Mouse (Mus musculus) MEL (cell line): ENCODE results near the gene Ifnar1. TPM values are rescaled to one million over a fixed set of nuclear protein-coding genes. Genes with fewer than 3 reads are reported as not detected.
A peak's percentile ranks its signal among the peaks of the same experiment; 100 is the strongest.

ENCODE experiments used
- DNase-seq: peaks from one replicate; pipeline ENCODE4 v3.0.0; 2011; ENCODE audit warnings: low read depth, low spot score
- H3K27ac ChIP-seq: 2 replicates; pipeline ENCODE4 v1.5.1; 2012; ENCODE audit warnings: low read depth, mild to moderate bottlenecking, control low read depth, low read length, moderate library complexity; ENCODE audit not compliant: control insufficient read depth
- H3K27me3 ChIP-seq, 2 experiments: fragments of 150-350 bp in 1 of 2; sonication (generic) in 1 of 2; 2 replicates each; pipeline ENCODE4 v1.6.1; 2012; ENCODE audit warnings: low read length in 2 of 2, mild to moderate bottlenecking in 2 of 2, improper control_type of control experiment in 1 of 2, moderate library complexity in 1 of 2; ENCODE audit not compliant: insufficient read depth in 2 of 2, control insufficient read depth in 1 of 2
- H3K36me3 ChIP-seq, 2 experiments: 2 replicates each; pipeline ENCODE4 v1.6.1; 2012 to 2014; ENCODE audit warnings: low read length in 2 of 2, improper control_type of control experiment in 1 of 2, inconsistent platforms in 1 of 2, mild to moderate bottlenecking in 1 of 2; ENCODE audit not compliant: insufficient read depth in 2 of 2, control insufficient read depth in 1 of 2
- H3K4me1 ChIP-seq, 2 experiments: fragments of 150-350 bp in 1 of 2; sonication (generic) in 1 of 2; 2 replicates each; pipeline ENCODE4 v1.6.1; 2012; ENCODE audit warnings: low read length in 2 of 2, improper control_type of control experiment in 1 of 2, mild to moderate bottlenecking in 1 of 2; ENCODE audit not compliant: insufficient read depth in 2 of 2, control insufficient read depth in 1 of 2
- H3K4me3 ChIP-seq, 2 experiments: fragments of 150-350 bp in 1 of 2; sonication (generic) in 1 of 2; 2 replicates each; pipeline ENCODE4 v1.5.1; 2012; ENCODE audit warnings: low read depth in 2 of 2, low read length in 2 of 2, mild to moderate bottlenecking in 2 of 2, moderate library complexity in 2 of 2, control low read depth in 1 of 2, improper control_type of control experiment in 1 of 2; ENCODE audit not compliant: control insufficient read depth in 1 of 2, insufficient read depth in 1 of 2
- H3K79me2 ChIP-seq: 2 replicates; pipeline ENCODE4 v1.6.1; 2012; ENCODE audit warnings: mild to moderate bottlenecking, low read length, moderate library complexity; ENCODE audit not compliant: control insufficient read depth, poor library complexity, insufficient read depth
- H3K9ac ChIP-seq: 2 replicates; pipeline ENCODE4 v1.6.1; 2012; ENCODE audit warnings: low read depth, mild to moderate bottlenecking, control low read depth, low read length, moderate library complexity; ENCODE audit not compliant: control insufficient read depth, poor library complexity, severe bottlenecking
- H3K9me3 ChIP-seq: fragments of 150-350 bp; sonication (generic); replicated peaks from 2 replicates; pipeline ENCODE4 v1.6.1; 2012; ENCODE audit warnings: mild to moderate bottlenecking, low read length, improper control_type of control experiment, moderate library complexity; ENCODE audit not compliant: insufficient read depth
- CHD1 ChIP-seq: IDR thresholded peaks from 2 replicates; pipeline ENCODE4 v1.6.1; 2012; ENCODE audit warnings: low read depth, mild to moderate bottlenecking, inconsistent platforms, low read length, improper control_type of control experiment
- EP300 ChIP-seq, 2 experiments: IDR thresholded peaks; 2 replicates each; pipeline ENCODE4 v1.6.1; 2011; ENCODE audit warnings: improper control_type of control experiment in 2 of 2, low read length in 2 of 2, low read depth in 1 of 2, mild to moderate bottlenecking in 1 of 2
- HCFC1 ChIP-seq: IDR thresholded peaks from 2 replicates; pipeline ENCODE4 v1.6.1; 2012; ENCODE audit warnings: low read depth, mild to moderate bottlenecking, inconsistent platforms, low read length, improper control_type of control experiment, moderate library complexity
- JUND ChIP-seq: IDR thresholded peaks from 2 replicates; pipeline ENCODE4 v1.6.1; 2011; ENCODE audit warnings: low read depth, mild to moderate bottlenecking, improper control_type of control experiment, low read length
- KAT2A ChIP-seq: conservative IDR thresholded peaks from 2 replicates; pipeline ENCODE4 v1.6.1; 2012; ENCODE audit warnings: low read depth, low read length, improper control_type of control experiment, inconsistent platforms
- MAX ChIP-seq: IDR thresholded peaks from 2 replicates; pipeline ENCODE4 v1.6.1; 2011; ENCODE audit warnings: low read length, improper control_type of control experiment
- MAZ ChIP-seq: IDR thresholded peaks from 2 replicates; pipeline ENCODE4 v1.6.1; 2012; ENCODE audit warnings: low read depth, mild to moderate bottlenecking, inconsistent platforms, low read length, improper control_type of control experiment
- MXI1 ChIP-seq: IDR thresholded peaks from 2 replicates; pipeline ENCODE4 v1.6.1; 2011; ENCODE audit warnings: mild to moderate bottlenecking, low read depth, low read length, improper control_type of control experiment
- MYC ChIP-seq: IDR thresholded peaks from 2 replicates; pipeline ENCODE4 v1.6.1; 2011; ENCODE audit warnings: low read depth, mild to moderate bottlenecking, low read length, improper control_type of control experiment, moderate library complexity
- NELFE ChIP-seq: IDR thresholded peaks from 2 replicates; pipeline ENCODE4 v1.6.1; 2011; ENCODE audit warnings: low read depth, low read length, improper control_type of control experiment
- POLR2A ChIP-seq, 2 experiments: IDR thresholded peaks; 2 replicates each; pipeline ENCODE4 v1.6.1; 2011 to 2012; ENCODE audit warnings: low read length in 2 of 2, mild to moderate bottlenecking in 2 of 2, control low read depth in 1 of 2, improper control_type of control experiment in 1 of 2, low read depth in 1 of 2, moderate library complexity in 1 of 2; ENCODE audit not compliant: control insufficient read depth in 1 of 2, insufficient read depth in 1 of 2, poor library complexity in 1 of 2
- POLR2AphosphoS2 ChIP-seq: IDR thresholded peaks from 2 replicates; pipeline ENCODE4 v1.6.1; 2011; ENCODE audit warnings: low read length, improper control_type of control experiment
- POLR2AphosphoS5 ChIP-seq: IDR thresholded peaks from 2 replicates; pipeline ENCODE4 v1.6.1; 2012; ENCODE audit warnings: low read depth, borderline replicate concordance, mild to moderate bottlenecking, inconsistent platforms, low read length, moderate library complexity, mixed read lengths
- RAD21 ChIP-seq: IDR thresholded peaks from 2 replicates; pipeline ENCODE4 v1.6.1; 2011; ENCODE audit warnings: mild to moderate bottlenecking, low read depth, low read length, improper control_type of control experiment
- SIN3A ChIP-seq: IDR thresholded peaks from 2 replicates; pipeline ENCODE4 v1.6.1; 2012; ENCODE audit warnings: low read length, improper control_type of control experiment, inconsistent platforms
- SMC3 ChIP-seq: IDR thresholded peaks from 2 replicates; pipeline ENCODE4 v1.6.1; 2011; ENCODE audit warnings: low read depth, low read length, improper control_type of control experiment
- TAL1 ChIP-seq: IDR thresholded peaks from 2 replicates; pipeline ENCODE4 v1.6.1; 2012; ENCODE audit warnings: mild to moderate bottlenecking, inconsistent platforms, low read length, moderate library complexity, mixed read lengths
- TBP ChIP-seq: IDR thresholded peaks from 2 replicates; pipeline ENCODE4 v1.8.0; 2011; ENCODE audit warnings: low read depth, low read length, improper control_type of control experiment
- TCF12 ChIP-seq: IDR thresholded peaks from 2 replicates; pipeline ENCODE4 v1.6.1; 2014; ENCODE audit warnings: low read depth, mild to moderate bottlenecking, inconsistent platforms, low read length, improper control_type of control experiment, moderate library complexity
- USF2 ChIP-seq, 2 experiments: IDR thresholded peaks; 2 replicates each; pipeline ENCODE4 v1.6.1; 2011 to 2012; ENCODE audit warnings: improper control_type of control experiment in 2 of 2, low read length in 2 of 2, borderline replicate concordance in 1 of 2, inconsistent platforms in 1 of 2, low read depth in 1 of 2, mild to moderate bottlenecking in 1 of 2; ENCODE audit not compliant: insufficient read depth in 1 of 2
- ZC3H11A ChIP-seq: IDR thresholded peaks from 2 replicates; pipeline ENCODE4 v1.6.1; 2012; ENCODE audit warnings: low read depth, mild to moderate bottlenecking, inconsistent platforms, low read length, improper control_type of control experiment
- ZMIZ1 ChIP-seq: IDR thresholded peaks from 2 replicates; pipeline ENCODE4 v1.6.1; 2012; ENCODE audit warnings: low read depth, mild to moderate bottlenecking, inconsistent platforms, low read length, improper control_type of control experiment, moderate library complexity
- ZNF384 ChIP-seq: IDR thresholded peaks from 2 replicates; pipeline ENCODE4 v1.6.1; 2012; ENCODE audit warnings: low read depth, mild to moderate bottlenecking, inconsistent platforms, low read length, improper control_type of control experiment
- polyA plus RNA-seq, 2 experiments: library from polyadenylated mRNA; stranded (reverse) in 1 of 2; unstranded in 1 of 2; fragments of >175 nt in 1 of 2; fragments of >200 nt in 1 of 2; gene quantifications; 2 replicates each; pipeline versions ENCODE4 v1.2.1 to v1.2.4; 2012; ENCODE audit warnings: low replicate concordance in 2 of 2, low read depth in 1 of 2; ENCODE audit not compliant: insufficient read length in 2 of 2, insufficient read depth in 1 of 2, missing spikeins in 1 of 2
- total RNA-seq: library from RNA; depleted of rRNA; stranded (reverse); fragments of 300-350 nt; gene quantifications from 2 replicates; pipeline ENCODE4 v1.2.3, GENCODE M21; 2012

Gene Ifnar1
- total and polyA plus RNA-seq, 3 experiments = 10.3 to 20.2 TPM; not detected in 1

- no peak for TF ChIP-seq ZMIZ1
- no peak for TF ChIP-seq USF2 (IDR thresholded peaks at IDR 0.05; ENCODE audit: borderline replicate concordance in 1 of 2, insufficient read depth in 1 of 2, low read depth in 1 of 2, low read length in 2 of 2)
- no peak for TF ChIP-seq SMC3
- TF ChIP-seq KAT2A = no peak
- peak; percentile 82 for TF ChIP-seq SIN3A
- no peak for TF ChIP-seq ZC3H11A
- TF ChIP-seq EP300 (IDR thresholded peaks at IDR 0.05; ENCODE audit: low read depth in 1 of 2, low read length in 2 of 2) = peak; percentile 97 to 99
- TF ChIP-seq TBP = peak; percentile 50
- 0 out of 2 replicates have a peak, but pooled peaks have one; percentile 11 for TF ChIP-seq MYC
- TF ChIP-seq RAD21 = no peak
- TF ChIP-seq NELFE = no peak
- TF ChIP-seq ZNF384 = no peak
- TF ChIP-seq JUND = no peak
- TF ChIP-seq POLR2AphosphoS2 = no peak
These were observed 60.7 kb downstream of the Ifnar1 start (continued) for GRCm38 (mm10) chr16:91545597-91546281.

- TF ChIP-seq TCF12 (0 out of 2 replicates have a peak, but pooled peaks have one; percentile 31), NELFE (peak; percentile 34; the same call in 1 of the 2 replicates), CHD1 (0 out of 2 replicates have a peak, but pooled peaks have one; percentile 26), EP300 (IDR thresholded peaks at IDR 0.05; ENCODE audit: low read depth in 1 of 2, low read length in 2 of 2) (no peak), TAL1 (no peak), RAD21 (no peak), HCFC1 (0 out of 2 replicates have a peak, but pooled peaks have one; percentile 32), MXI1 (peak; percentile 49; the same call in 1 of the 2 replicates), POLR2AphosphoS2 (no peak), SIN3A (no peak), MAZ (0 out of 2 replicates have a peak, but pooled peaks have one; percentile 10), POLR2AphosphoS5 (no peak), MAX (peak; percentile 60), POLR2A (IDR thresholded peaks at IDR 0.05; ENCODE audit: control insufficient read depth in 1 of 2, insufficient read depth in 1 of 2, low read depth in 1 of 2, low read length in 2 of 2, poor library complexity in 1 of 2) (peak in 1 of 2 experiments; percentile 32; a peak in 1 of 4 replicates), TBP (no peak), JUND (no peak)
- Histone ChIP-seq H3K9me3 (no peaks in the 10 kb centered on the region), H3K4me1 (peaks cover 14 to 41% of the 10 kb centered on the region in 2 experiments), H3K4me3 (peak overlapping the region; percentile 39 to 75), H3K27ac (peak overlapping the region; percentile 88), H3K9ac (peak overlapping the region; percentile 55), H3K27me3 (no peaks in the 10 kb centered on the region), H3K36me3 (peaks cover 0 to 34% of the 10 kb centered on the region in 2 experiments; a peak in 2 of 4 replicates), H3K79me2 (peaks cover 2% of the 10 kb centered on the region; the same call in 1 of the 2 replicates)
- DNase-seq = peak; percentile 77
These were observed 61.4 kb downstream of the Ifnar1 start for GRCm38 (mm10) chr16:91546391-91546835.
